Mouse (Mus musculus): ENCODE results near the gene Ptpru. TPM values are rescaled to one million over a fixed set of nuclear protein-coding genes. Genes with fewer than 3 reads are reported as not detected.

The Ptpru gene
- polyA plus RNA-seq, 1 experiment from 2014 or later = 5.0 TPM

Other genes starting within 250 kb of the Ptpru start
- gene Mecr, start 5.2 kb upstream of the Ptpru start, polyA plus RNA-seq (2015; fragmentation: Nextera tagmentation; extraction: Ambion mirVana) = 32.8 and 33.0 TPM in 2 replicates
- 51.2 and 51.9 TPM in 2 replicates for gene Srsf4, start 35.3 kb upstream of the Ptpru start, polyA plus RNA-seq (2015; fragmentation: Nextera tagmentation; extraction: Ambion mirVana)
- gene Tmem200b, start 83.5 kb upstream of the Ptpru start, polyA plus RNA-seq (2015; fragmentation: Nextera tagmentation; extraction: Ambion mirVana) = not detected in 2 replicates
- 0.33 and 0.46 TPM in 2 replicates for gene Gm10300, start 236.4 kb upstream of the Ptpru start, polyA plus RNA-seq (2015; fragmentation: Nextera tagmentation; extraction: Ambion mirVana)
- gene Epb41, start 237.0 kb upstream of the Ptpru start, polyA plus RNA-seq (2015; fragmentation: Nextera tagmentation; extraction: Ambion mirVana) = 196 and 232 TPM in 2 replicates